Mouse (Mus musculus) neural tube, embryonic 15.5 days (tissue): ENCODE results near the gene Pex14. TPM values are rescaled to one million over a fixed set of nuclear protein-coding genes. Genes with fewer than 3 reads are reported as not detected.

Experiments used
- ATAC-seq: fragments of 200-750 bp; cut with Nextera tagmentation; 2 replicates; pipeline ENCODE4 v1.8.0; 2017; ENCODE audit warnings: mild to moderate bottlenecking, moderate TSS enrichment, moderate library complexity; ENCODE audit not compliant: low FRiP score
- H3K27ac ChIP-seq: fragments of 300-500 bp; sonication (generic); replicated peaks from 2 replicates; pipeline ENCODE4 v1.5.1; 2015; ENCODE audit warnings: mild to moderate bottlenecking, inconsistent platforms
- H3K27me3 ChIP-seq: fragments of 300-500 bp; sonication (generic); replicated peaks from 2 replicates; pipeline ENCODE4 v1.6.1; 2015; ENCODE audit warnings: inconsistent platforms
- H3K36me3 ChIP-seq: fragments of 300-500 bp; sonication (generic); 2 replicates; pipeline ENCODE4 v1.6.1; 2015; ENCODE audit warnings: inconsistent platforms
- H3K4me1 ChIP-seq: fragments of 300-500 bp; sonication (generic); 2 replicates; pipeline ENCODE4 v1.6.1; 2015; ENCODE audit warnings: inconsistent platforms
- H3K4me2 ChIP-seq: fragments of 300-500 bp; sonication (generic); 2 replicates; pipeline ENCODE4 v1.6.1; 2015; ENCODE audit warnings: inconsistent platforms, mild to moderate bottlenecking, moderate library complexity
- H3K4me3 ChIP-seq: fragments of 300-500 bp; sonication (generic); replicated peaks from 2 replicates; pipeline ENCODE4 v1.5.1; 2015; ENCODE audit warnings: mild to moderate bottlenecking, inconsistent platforms
- H3K9ac ChIP-seq: fragments of 300-500 bp; sonication (generic); replicated peaks from 2 replicates; pipeline ENCODE4 v1.6.1; 2015; ENCODE audit warnings: mild to moderate bottlenecking, inconsistent platforms
- H3K9me3 ChIP-seq: fragments of 300-500 bp; sonication (generic); replicated peaks from 2 replicates; pipeline ENCODE4 v1.6.1; 2016; ENCODE audit warnings: inconsistent platforms
- WGBS: fragments of 180-500 bp; shearing (Covaris S2); methylation state at CpG from one replicate; pipeline ENCODE4 v1.1.7; 2015; ENCODE audit warnings: mixed read lengths; 5-methylcytosine and 5-hydroxymethylcytosine counted together
- polyA plus RNA-seq: library from polyadenylated mRNA; unstranded; fragments of >200 nt; fragmentation: Nextera tagmentation; extraction: Ambion mirVana; gene quantifications from 2 replicates; pipeline ENCODE4 v1.2.1, GENCODE M21; 2015

Gene Pex14
- polyA plus RNA-seq: 60.0 and 61.2 TPM in 2 replicates

DNA sequence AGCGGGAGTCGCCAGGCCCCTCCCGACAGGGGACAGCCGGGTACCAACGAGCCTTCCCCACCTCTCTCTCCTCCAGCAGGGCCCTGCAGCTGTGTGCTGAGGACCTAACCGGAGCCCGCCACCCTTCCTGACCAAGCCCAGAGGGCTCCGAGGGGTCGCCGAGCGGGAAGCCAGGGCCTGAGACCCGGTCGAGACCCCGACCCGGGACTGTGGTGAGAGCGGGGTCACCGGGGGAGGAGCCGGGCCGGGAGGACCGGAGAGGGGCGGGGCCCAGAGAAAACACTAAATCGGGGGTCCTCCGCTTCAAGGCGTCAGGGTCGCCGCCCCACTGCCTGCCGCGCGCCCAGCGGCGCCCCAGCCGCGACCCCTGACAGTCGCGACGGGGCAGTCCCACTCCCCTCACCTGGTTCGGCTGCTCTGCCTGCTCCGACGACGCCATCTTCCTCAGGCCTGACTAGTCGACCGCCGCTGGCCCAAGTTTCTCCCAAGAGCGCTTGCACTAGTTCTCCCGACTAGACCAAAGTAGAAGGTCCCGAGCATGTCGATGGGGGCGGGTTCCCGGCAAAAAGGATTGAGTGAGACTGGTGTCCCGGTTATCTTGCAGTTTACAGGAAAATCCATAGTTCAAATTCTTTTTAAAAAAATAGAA is at the start of gene Pex14:
Gene Pex14 (minus strand): TSS at position 508 of the 649 bp plus-strand sequence.
- Histone ChIP-seq H3K4me3 (peak within 1 kb of the TSS; percentile 94), H3K4me2 (peak within 1 kb of the TSS; percentile 96), H3K27ac (peak within 1 kb of the TSS; percentile 45; the same call in 1 of the 2 replicates), H3K4me1 (peaks cover 27% of the 10 kb centered on the region), H3K36me3 (no peaks in the 10 kb centered on the region), H3K9ac (peak within 1 kb of the TSS; percentile 94), H3K9me3 (no peaks in the 10 kb centered on the region), H3K27me3 (no peaks in the 10 kb centered on the region)
- under 1% methylated on average over 47 of the region's 50 CpGs for WGBS
- peak; percentile 79 for ATAC-seq

DNA sequence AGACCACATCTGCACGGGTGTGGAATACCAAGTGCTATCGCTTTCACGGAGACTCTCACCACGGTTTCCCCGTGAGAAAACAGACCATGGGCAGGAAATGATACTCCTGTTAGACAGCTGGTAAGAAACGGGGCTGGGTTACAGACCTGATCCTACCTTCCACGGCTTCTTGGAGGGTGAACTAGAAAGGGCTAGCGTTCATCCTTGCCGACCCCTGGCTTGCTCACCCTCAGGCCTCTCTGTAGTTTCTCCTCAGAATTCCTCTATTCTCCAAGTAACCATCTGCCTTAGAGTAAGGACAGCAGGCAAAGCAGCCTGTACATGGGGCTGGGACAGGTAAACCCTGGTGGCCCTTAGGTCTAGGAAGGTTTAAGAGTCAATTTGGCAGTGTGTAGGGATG is 49.5 kb upstream of the Pex14 start:
- no peak overlapping the region for H3K4me2 ChIP-seq
- WGBS: 84% methylated on average over 9 of the region's 9 CpGs
- no peak for ATAC-seq
- no peak overlapping the region for H3K9ac ChIP-seq
- H3K36me3 ChIP-seq: peaks cover 52% of the 10 kb centered on the region
- H3K27me3 ChIP-seq: no peaks in the 10 kb centered on the region
- 0 out of 2 replicates have a peak, but pooled peaks cover 3% of the 10 kb centered on the region for H3K4me1 ChIP-seq
- H3K9me3 ChIP-seq: no peaks in the 10 kb centered on the region
- H3K4me3 ChIP-seq: no peak overlapping the region
- peak overlapping the region; percentile 37 for H3K27ac ChIP-seq

DNA sequence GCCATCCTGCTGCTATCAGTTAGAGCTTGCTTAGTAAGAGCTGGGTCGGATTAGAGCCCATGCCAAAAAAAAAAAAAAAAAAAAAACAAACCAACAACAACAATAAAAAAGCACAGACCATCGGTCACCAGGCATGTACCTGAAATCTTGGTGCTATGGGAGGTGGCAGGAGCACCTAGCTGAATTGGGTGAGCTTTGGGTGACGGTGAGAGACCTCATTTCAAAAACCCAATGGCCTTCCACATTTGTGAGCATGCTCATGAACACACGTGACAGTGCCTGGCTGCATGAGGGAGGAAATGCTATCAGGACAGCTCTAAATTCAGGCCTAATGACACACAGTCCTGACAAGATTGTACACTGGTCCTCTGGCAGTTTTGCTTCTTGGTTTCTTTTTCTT is 48.4 kb upstream of the Pex14 start:
- 0 out of 2 replicates have a peak, but pooled peaks cover 3% of the 10 kb centered on the region for H3K4me1 ChIP-seq

DNA sequence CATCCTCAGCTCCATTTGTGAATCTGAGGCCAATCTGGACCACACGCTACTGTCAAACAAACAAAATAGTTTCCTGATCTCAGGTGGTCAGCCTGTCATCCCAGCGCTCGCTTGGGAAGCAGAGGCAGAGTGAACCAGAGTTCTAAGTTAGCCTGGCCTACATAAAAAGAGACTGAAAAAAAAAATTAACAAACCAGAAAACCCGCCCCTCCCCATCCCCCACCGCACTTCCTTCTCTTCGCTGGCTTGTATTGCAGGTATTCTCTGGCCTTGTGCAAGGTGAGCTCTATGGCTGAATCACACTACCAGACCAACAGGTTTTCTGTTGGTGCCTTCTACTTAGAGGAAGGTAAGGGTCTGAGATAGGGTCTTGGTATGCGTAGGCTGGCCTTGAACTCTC is 47.9 kb upstream of the Pex14 start:
- Histone ChIP-seq H3K27ac (no peak overlapping the region), H3K4me3 (no peak overlapping the region), H3K4me2 (no peak overlapping the region), H3K9ac (no peak overlapping the region), H3K9me3 (no peaks in the 10 kb centered on the region), H3K4me1 (0 out of 2 replicates have a peak, but pooled peaks cover 3% of the 10 kb centered on the region), H3K27me3 (no peaks in the 10 kb centered on the region), H3K36me3 (peaks cover 35% of the 10 kb centered on the region)
- ATAC-seq: no peak
- WGBS: 93% methylated on average over 7 of the region's 7 CpGs

More for the DNA sequence above, 48.4 kb upstream of the Pex14 start:
- WGBS: 82% methylated on average over 4 of the region's 4 CpGs
- H3K4me2 ChIP-seq: no peak overlapping the region
- H3K4me3 ChIP-seq: no peak overlapping the region
- no peak overlapping the region for H3K9ac ChIP-seq
- H3K27me3 ChIP-seq: no peaks in the 10 kb centered on the region
- no peaks in the 10 kb centered on the region for H3K9me3 ChIP-seq
- no peak overlapping the region for H3K27ac ChIP-seq
- H3K36me3 ChIP-seq: peaks cover 40% of the 10 kb centered on the region
- no peak for ATAC-seq

- ATAC-seq: no peak
These were observed 45.5 kb upstream of the Pex14 start for GRCm38 (mm10) chr4:149145151-149145550.

DNA sequence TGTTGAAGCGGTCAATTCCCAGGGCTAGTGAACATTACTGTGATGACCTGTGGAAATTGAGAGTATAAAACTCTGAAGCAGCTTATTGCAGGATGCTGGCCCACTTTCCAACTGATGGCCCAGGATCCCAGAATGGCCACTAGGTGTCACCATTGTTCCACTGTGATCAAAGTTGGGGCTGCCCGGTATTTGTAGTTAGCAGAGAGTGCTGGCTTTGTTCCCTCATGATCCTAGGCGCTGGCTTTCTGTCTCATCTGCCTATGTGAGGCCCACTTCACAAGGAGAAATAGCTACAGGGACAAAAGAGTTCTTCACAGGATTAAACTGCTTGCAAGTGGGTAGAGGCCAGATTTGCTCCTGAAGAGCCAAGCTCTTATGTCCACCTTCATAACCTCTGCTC is 44.8 kb upstream of the Pex14 start:
- Histone ChIP-seq H3K4me2 (no peak overlapping the region), H3K4me3 (no peak overlapping the region), H3K9me3 (no peaks in the 10 kb centered on the region), H3K27ac (0 out of 2 replicates have a peak overlapping the region, but pooled peaks have one; percentile 37), H3K36me3 (peaks cover 5% of the 10 kb centered on the region), H3K27me3 (no peaks in the 10 kb centered on the region), H3K9ac (no peak overlapping the region), H3K4me1 (0 out of 2 replicates have a peak, but pooled peaks cover 3% of the 10 kb centered on the region)
- WGBS: 4% methylated on average over 3 of the region's 3 CpGs
- peak; percentile 87 for ATAC-seq

More at GRCm38 (mm10) chr4:149145151-149145550, 45.5 kb upstream of the Pex14 start:
- Histone ChIP-seq H3K36me3 (peaks cover 12% of the 10 kb centered on the region), H3K4me2 (no peak overlapping the region), H3K4me3 (no peak overlapping the region), H3K9me3 (no peaks in the 10 kb centered on the region), H3K9ac (no peak overlapping the region), H3K27me3 (no peaks in the 10 kb centered on the region), H3K27ac (no peak overlapping the region), H3K4me1 (0 out of 2 replicates have a peak, but pooled peaks cover 3% of the 10 kb centered on the region)
- 91% methylated on average over 4 of the region's 4 CpGs for WGBS

DNA sequence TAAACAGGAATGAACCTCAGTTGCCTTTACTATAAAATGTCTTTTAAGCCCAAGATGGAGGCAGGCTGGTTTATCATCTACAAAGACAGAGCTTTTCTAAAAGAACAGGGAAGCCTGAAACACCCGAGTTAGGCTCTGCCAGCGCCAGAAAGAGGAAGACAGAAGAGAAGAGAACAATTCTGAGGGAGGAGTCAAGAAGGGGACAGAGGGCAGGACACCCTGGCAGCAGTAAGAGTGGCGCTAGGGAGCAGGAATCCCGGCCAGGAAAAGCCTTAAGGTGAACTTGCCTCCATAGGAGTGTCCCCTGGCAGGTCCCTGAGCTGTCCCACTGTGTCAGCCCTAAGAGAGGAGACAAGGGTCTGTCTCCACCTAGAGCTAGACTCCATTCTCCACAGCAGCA is 43.9 kb upstream of the Pex14 start:
- ATAC-seq: no peak
- no peak overlapping the region for H3K9ac ChIP-seq
- no peaks in the 10 kb centered on the region for H3K27me3 ChIP-seq
- H3K9me3 ChIP-seq: no peaks in the 10 kb centered on the region
- H3K36me3 ChIP-seq: no peaks in the 10 kb centered on the region
- no peak overlapping the region for H3K27ac ChIP-seq
- WGBS: 43% methylated on average over 4 of the region's 4 CpGs
- 0 out of 2 replicates have a peak, but pooled peaks cover 3% of the 10 kb centered on the region for H3K4me1 ChIP-seq
- no peak overlapping the region for H3K4me3 ChIP-seq
- H3K4me2 ChIP-seq: no peak overlapping the region

GRCm38 (mm10) chr4:149138515-149138914 is 38.8 kb upstream of the Pex14 start:
- no peak overlapping the region for H3K9ac ChIP-seq
- ATAC-seq: no peak
- no peak overlapping the region for H3K4me2 ChIP-seq
- H3K4me1 ChIP-seq: peaks cover 9% of the 10 kb centered on the region
- 89% methylated on average over 8 of the region's 8 CpGs for WGBS
- no peak overlapping the region for H3K27ac ChIP-seq
- H3K4me3 ChIP-seq: no peak overlapping the region
- no peaks in the 10 kb centered on the region for H3K9me3 ChIP-seq
- H3K36me3 ChIP-seq: no peaks in the 10 kb centered on the region
- H3K27me3 ChIP-seq: no peaks in the 10 kb centered on the region

- peak; percentile 91 for ATAC-seq
- Histone ChIP-seq H3K4me2 (peak within 1 kb of the TSS; percentile 77), H3K27ac (peak within 1 kb of the TSS; percentile 81), H3K4me3 (peak within 1 kb of the TSS; percentile 77), H3K27me3 (no peaks in the 10 kb centered on the region), H3K9me3 (no peaks in the 10 kb centered on the region), H3K36me3 (no peaks in the 10 kb centered on the region), H3K9ac (peak within 1 kb of the TSS; percentile 70), H3K4me1 (peaks cover 9% of the 10 kb centered on the region)
- under 1% methylated on average over 68 of the region's 68 CpGs for WGBS
These were observed 37.5 kb upstream of the Pex14 start, which contains the start of gene Cenps for GRCm38 (mm10) chr4:149136982-149137770. Gene Cenps, minus strand, starts transcription at chr4:149137629.

- peaks cover 5% of the 10 kb centered on the region; the same call in 1 of the 2 replicates for H3K36me3 ChIP-seq
- peak overlapping the region; percentile 70 for H3K9ac ChIP-seq
- peak overlapping the region; percentile 77 for H3K4me3 ChIP-seq
- peak overlapping the region; percentile 81; the same call in 1 of the 2 replicates for H3K27ac ChIP-seq
- no peaks in the 10 kb centered on the region for H3K9me3 ChIP-seq
- ATAC-seq: 0 out of 2 replicates have a peak, but pooled peaks have one; percentile 2
- no peaks in the 10 kb centered on the region for H3K27me3 ChIP-seq
- H3K4me2 ChIP-seq: peak overlapping the region; percentile 77
- 71% methylated on average over 18 of the region's 18 CpGs for WGBS
- peaks cover 9% of the 10 kb centered on the region for H3K4me1 ChIP-seq
These were observed 36.6 kb upstream of the Pex14 start for GRCm38 (mm10) chr4:149136116-149136850.

DNA sequence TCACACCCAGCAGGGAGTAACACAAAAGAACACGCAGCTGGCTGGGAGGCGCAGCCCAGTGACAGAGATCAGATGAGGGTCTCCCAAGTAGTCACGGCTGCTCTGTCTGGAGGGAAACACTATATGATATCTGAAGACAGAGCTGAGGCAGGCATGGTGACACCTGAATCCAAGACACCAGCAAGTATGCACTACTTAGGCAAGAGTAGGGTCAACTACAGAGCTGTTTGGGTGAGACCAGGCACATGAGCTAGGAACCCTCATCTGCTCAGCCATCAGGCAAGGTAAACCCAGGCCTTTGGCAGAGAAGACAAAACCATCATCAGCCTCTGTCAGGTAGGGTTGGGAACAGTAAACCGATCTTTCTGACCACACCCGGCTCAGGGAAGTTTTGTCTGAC is 33.7 kb upstream of the Pex14 start:
- H3K9ac ChIP-seq: no peak overlapping the region
- peaks cover 9% of the 10 kb centered on the region for H3K4me1 ChIP-seq
- H3K4me2 ChIP-seq: no peak overlapping the region
- 68% methylated on average over 5 of the region's 5 CpGs for WGBS
- no peaks in the 10 kb centered on the region for H3K9me3 ChIP-seq
- H3K27me3 ChIP-seq: no peaks in the 10 kb centered on the region
- H3K27ac ChIP-seq: no peak overlapping the region
- H3K4me3 ChIP-seq: no peak overlapping the region
- no peak for ATAC-seq
- H3K36me3 ChIP-seq: peaks cover 10% of the 10 kb centered on the region
